Mouse (Mus musculus): ENCODE data around the gene Pus7l.

The Pus7l gene

DNA sequence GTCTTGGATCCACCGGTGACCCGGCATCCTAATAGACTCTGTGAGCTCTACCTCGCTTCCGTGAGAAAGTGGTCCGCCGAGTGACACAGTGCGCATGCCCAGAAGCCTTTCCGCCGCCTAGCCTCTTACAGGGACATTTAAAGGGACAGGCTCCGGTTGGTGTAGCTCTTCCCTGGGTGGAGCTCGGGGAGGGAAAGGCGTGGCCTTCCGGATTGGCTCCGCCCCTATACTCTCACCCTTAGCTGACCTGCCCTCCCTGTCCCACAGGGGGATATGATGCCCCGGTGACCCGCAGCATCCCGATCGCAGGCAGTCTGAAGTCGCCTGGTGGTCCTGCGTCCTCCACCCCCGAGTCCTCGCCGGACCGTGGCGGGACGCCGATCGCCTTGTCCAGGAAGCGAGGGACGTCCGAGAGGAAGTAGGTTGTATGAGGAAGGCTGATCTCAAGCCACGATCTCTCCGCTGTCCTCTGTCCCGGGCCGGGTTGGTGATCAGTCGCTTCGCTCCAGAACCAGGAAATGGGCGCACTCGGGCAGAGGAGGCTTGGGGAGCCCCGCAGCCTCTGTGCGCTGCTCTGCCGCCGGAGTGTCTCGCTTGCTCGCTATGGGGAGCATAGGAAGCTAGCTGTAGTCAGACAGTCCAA lies at the start of gene Pus7l, which contains the start of gene Irak4:
Gene Pus7l (minus strand): TSS at position 139 of the 643 bp plus-strand sequence.
Gene Irak4 (plus strand): TSS at position 235 of the 643 bp plus-strand sequence.
- DNase-seq (ENCODE audit: low spot score), result peak; percentile 76

DNA sequence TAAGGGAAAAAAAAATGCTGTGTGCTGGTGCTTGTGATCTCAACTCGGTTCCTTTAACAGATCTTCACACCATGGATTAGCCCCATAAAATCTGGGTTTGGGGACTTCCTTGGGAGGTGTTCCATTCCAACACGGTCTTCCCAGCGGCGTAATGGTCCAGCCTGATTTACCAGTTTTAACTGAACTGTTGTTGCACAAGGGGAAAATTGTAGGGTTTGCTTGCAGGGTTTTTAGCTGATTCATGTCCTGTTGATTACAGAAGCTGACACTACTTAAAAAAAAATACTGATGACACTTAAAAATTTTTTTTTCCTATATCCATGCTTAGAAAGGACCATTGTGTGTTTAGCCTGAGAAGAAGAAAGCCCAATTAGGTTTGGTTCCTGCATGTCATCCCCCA lies 48.0 kb upstream of the Pus7l start:
- no peak for DNase-seq (ENCODE audit: low spot score)

DNA sequence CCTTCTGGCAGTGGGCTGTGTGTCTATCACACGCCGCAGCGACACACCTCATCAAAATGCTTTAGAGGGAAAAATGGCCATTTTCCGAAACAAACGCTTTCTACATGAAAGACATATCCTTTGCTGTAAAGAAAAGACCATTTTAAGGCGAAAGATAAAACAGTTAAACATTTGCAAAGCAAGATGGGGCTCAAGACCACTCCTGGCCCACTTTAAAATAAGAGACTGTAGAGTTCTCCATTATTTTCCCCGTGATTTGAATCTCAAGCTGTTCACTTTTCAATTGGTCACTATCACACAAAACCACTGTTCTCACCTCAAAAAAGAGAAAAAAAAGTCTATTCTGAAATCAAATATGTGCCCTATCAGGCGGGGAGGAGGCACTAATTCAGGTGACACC lies 46.7 kb upstream of the Pus7l start:
- no peak for DNase-seq (ENCODE audit: low spot score)

DNA sequence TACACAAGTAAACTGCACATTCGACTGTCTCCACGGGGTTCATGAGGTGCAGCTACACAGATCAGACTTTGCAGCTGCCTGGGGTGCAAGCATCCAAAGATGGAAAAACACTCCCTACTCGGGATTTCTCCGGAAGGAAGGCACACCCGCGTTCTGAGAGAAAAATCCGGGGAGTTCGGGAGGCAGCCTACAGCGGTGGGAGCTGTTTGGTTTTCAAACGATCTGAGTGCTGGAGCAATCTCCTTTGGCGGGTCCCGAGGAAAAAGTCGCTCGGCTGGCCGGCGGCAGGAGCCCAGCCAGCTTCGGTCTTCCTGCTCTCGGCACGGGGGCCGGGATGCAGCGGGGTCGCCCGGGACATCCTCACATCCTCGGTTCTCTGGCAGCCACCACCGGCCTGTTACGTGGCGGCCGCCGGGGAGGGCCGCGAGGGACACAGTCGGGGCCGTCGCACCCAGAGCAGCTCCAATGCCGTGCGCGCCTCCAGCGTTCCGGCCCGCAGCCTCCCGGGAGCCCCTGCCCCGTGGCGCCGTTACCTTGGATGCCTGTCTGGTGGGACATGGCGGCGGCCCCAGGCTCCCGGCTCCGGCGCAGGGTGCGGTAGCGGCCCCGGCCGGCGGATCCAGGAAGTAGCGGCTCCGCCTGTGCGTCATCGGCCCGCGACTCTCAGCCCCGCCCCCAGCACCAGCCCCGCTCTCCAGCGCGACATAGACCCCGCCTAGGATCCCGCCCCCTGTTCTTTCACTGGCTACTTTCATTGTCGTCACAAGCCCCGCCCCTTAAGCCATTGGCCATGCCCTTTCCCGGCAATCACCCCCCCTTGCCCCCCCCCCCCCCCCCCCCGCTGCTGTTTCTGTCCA lies 46.1 kb upstream of the Pus7l start, which contains the start of gene Twf1:
Gene Twf1 (minus strand): TSS at position 671 of the 857 bp plus-strand sequence.
- peak; percentile 95 for DNase-seq (ENCODE audit: low spot score)

DNA sequence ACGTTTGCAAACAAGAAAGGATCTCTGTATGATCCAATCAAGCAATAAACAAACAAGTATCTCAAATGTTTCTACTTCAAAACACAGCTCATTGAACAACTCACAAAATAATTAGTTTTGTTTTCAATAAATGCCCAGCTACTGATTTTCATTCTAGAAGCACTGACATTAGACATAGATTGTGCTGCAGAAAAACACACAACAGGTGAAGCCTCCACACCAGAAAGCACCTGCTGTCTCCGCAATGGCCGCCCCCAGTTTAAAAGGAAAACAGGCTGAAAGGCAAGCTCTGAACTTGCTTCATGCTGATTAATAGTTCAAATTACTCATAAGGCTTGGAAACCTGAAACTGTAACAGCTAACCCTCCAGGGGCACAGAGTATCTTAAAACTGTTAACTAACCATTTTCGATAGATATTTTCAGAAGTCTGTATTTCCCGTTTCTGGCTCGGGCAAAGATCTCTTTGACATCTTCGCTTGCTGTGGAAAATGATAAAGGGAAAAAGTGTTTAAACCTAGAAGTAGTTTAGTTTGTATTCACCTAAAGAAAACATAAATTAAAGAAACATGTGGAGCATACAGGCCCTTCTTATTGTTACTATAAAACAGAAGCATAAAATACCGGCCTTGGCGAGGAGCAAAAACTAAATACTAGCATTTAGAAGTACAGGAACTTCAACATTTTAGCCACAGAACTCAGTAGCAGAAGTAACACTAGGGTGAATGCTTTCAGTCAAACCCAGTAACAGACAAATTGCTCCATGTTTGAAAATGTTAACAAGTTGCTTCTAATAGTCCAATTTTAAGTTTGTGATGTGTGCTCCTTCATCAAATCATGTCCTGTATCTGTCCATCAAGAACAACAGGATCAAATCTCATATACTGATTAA lies 44.7 kb upstream of the Pus7l start:
- DNase-seq (ENCODE audit: low spot score), result no peak

DNA sequence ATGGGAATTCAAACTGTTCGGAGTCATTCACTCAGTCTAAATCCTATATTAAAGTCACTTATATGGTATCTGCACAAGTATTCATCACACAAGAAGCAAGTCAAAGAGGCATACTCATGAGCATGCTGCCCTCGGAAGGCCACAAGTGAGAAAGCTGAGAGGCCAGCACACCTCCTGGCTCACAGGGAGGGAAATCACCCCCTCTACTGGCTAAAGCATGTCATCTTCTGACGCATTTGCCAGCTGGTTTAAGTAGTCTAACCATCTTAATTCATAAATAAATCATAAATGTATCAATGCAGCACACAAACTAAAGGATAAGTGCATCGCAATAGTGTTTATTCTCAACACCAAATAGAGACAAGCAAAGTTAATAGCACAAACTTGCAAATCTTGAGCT lies 41.4 kb upstream of the Pus7l start:
- DNase-seq (ENCODE audit: low spot score), result no peak

DNA sequence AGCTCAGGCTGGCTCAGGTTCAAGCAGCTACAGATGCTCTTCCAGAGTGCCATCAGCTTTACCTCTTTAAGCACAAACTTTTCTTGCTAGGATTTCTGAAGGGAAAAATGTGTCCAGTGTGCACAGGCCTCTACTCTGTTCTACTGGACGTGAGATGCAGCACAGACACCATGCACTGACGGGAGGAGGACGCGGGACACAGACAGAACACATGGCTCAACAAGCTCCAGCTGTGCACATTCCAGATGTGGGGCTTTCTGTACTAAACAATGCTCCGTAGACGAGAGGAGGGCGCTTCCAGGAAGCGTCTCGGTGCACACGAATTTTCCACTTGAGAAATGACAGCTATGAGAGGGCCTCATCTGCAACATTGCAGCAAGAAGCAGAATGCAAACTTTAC lies 39.8 kb upstream of the Pus7l start:
- no peak for DNase-seq (ENCODE audit: low spot score)

DNA sequence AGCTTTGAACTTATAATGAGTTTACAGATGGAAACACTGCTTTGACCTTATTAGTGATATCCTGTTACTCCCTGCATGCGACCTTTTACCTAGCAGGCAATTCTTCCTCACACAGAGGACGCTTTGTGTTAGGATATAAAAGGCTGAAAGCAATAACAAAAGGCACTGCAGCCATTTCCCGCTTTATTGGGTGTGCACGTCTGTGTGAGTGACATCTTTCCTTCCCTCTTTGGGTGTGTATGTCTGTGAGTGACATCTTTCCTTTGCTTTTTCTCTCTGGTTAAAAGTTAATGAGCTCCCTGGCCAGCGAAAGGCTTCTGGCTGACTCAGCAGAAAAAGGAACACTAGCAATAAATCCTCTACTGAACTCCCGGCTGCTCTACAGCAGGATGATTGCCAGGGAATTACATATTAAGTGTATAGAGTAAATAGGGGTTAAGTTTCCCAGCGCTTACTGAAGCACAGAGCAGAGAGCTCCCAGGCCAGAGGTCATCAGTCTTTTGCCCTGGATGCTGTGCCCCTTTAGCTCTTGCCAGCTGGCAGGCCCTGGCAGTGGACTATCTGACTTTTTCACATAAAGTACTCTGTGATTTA lies 38.8 kb upstream of the Pus7l start:
- DNase-seq (ENCODE audit: low spot score), result no peak

DNA sequence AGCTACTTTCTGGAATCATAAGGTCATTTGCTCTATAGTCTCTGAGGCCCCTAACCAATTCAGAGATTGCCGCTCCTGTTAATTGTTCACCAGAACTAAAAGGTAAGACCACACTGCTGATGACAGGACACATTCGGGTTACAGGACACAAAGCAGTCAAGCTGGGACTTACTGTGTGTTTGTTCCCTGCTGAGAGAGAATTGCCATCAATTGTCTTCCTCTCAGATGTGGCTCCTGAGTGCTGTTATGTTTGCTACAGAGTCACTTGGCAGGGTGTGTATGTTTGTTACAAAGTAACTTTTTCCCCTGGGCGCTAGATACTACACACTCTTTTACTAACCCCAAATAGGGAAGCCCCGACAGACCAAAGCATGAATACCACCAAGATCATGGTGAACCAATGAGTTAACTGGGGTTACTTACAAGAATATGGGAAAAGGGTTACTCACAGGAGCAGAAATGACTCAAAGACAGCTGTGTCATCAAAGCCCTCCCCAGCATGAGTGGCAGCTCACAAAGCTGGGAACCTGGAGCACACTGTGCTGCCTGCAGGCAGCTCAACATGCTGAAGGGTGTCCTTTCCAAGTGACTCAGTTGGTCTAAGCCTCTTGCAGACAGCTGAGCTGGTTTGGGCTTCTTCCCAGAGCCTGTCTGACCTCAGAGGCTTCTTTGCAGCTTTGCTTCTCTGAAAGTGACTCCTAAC lies 31.4 kb upstream of the Pus7l start:
- DNase-seq (ENCODE audit: low spot score), result no peak

DNA sequence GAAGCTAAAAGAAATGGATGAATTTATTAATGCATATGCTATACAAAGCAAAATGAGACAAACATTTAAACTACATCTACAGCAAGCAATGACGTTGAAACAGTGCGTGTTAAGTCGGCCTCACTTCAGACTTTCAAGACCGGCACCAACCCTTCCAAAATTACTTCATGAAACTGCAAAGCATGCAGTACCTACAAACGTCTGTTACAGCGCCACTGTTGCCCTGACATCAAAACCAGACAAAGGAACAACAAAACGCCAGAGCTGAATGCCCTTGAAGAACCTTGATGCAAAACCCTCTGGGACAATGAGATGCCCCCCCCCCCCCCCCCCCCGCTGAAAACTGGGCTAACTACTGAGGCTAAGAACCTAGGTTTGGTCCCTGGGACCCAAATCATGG lies 29.4 kb upstream of the Pus7l start:
- no peak for DNase-seq (ENCODE audit: low spot score)

DNA sequence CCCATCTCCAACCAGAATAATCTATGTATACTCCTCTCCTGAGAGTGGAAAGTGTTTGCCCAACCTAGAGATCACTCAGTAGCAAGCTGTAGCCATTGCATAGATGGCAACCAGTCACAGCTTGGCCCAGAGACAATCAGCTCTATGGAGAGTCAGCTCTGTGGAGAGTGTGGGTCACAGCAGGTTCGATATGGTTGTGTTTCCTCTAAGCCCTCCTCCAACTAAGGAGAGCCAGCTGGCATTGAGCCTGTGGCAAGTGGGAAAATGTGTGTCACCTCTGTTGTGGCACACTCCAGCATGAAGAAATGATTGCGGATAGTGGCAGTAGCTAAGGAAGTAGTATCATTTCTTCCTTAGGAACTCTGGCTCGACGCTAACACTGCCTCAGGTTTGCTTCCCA lies 28.2 kb upstream of the Pus7l start:
- DNase-seq (ENCODE audit: low spot score), result no peak

DNA sequence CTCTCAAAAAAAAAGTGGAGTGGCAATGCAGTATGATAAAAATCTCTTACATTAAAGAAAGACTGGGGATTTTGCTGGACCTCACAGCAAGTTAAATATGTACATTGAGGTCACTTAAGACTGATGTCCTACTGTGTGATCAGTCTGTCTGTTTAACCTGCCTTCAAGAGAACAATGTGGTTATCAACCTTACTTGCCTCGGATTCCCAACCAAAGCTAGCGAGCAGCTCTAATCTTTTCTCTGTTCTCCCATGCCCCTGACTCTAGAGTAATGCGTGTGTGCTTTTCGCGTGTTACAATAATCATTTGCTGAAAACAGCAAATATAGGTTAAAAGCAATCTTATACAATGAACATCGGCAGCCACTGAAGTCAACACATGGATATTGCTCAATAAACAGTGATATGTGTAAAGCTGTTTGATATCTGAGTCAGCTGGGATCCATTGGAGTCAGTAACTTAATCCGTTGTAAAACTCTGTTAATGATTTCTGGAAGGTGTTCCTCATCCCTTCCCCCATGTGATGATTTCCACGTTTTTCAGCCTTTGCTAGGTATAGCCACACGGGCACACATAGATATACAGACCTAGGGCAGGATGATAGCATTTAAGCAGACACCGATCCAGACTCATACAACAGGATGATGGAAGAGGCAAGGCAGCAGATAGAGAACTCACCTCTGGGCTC lies 25.3 kb upstream of the Pus7l start:
- no peak for DNase-seq (ENCODE audit: low spot score)

DNA sequence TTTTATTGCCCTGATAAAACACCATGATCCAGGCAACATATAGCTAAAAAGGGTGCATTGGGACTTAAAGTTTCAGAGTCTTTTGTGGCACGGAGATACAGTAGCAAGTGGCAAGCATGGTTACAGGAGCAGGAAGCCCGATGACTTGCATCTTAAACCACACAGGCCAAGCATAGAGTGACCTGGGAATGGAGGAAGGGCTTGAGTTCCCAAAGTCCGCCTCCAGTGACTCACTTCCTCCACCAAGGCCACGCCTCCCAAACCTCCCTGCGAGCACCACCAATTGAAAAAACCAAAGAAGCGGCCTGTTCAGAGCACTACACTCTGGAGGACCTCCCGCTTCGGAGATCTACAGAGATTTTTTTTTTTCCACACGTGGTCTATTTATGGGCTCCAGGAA lies 22.5 kb upstream of the Pus7l start:
- DNase-seq (ENCODE audit: low spot score), result no peak

DNA sequence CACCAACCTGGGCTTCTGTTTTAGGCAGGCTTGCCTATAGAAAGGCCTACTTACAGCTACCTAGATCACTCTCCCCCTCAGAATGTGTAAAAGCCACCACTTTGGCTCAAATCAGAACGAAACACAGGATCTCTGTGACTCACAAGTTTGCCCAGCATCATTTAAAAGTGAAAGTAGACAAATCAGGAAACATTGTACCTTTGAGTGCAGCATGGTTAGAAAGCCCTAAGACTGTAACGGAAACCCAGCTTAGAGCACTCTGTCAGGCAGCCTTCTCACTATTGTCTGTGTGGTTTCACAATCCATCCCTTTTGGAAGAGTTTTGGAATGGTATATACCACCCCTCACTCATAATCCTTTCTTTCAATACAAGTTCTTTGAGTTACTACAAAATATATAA lies 21.6 kb upstream of the Pus7l start:
- no peak for DNase-seq (ENCODE audit: low spot score)

DNA sequence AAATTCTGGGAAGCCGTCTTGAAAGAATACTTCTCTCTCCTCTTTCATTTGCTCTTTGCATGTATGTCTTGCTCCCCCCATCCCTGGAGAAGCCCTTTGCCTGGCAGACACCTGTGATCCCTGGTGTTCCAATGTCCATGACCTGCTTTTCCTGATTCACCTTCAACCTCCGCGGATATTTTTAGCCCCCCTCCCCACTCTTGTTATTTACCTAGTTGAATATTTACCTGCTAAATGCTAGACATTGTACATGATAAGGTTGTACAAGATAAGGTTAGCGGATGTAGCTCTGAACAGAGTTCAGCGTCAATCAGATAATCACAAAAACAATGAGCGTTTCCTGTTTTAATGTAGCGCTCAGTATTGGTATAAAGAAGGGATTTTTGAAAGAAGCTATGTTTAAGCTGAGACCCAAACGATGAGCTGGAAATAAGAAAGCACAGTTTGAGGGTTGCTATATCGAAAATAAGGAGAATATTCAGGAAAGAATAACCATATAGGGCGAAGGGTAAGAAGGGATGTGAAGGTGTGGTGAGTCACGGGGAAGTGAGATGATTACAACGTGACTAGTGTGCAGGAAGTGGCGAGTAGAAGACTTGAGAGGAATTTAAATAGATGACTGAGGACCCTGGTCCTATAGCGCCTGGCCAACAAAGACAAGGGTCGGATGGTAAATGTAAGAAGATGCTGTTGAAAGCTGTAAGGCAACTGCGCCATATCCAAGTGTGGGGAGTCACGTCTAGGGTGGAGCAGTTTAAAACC lies 15.7 kb upstream of the Pus7l start:
- no peak for DNase-seq (ENCODE audit: low spot score)

DNA sequence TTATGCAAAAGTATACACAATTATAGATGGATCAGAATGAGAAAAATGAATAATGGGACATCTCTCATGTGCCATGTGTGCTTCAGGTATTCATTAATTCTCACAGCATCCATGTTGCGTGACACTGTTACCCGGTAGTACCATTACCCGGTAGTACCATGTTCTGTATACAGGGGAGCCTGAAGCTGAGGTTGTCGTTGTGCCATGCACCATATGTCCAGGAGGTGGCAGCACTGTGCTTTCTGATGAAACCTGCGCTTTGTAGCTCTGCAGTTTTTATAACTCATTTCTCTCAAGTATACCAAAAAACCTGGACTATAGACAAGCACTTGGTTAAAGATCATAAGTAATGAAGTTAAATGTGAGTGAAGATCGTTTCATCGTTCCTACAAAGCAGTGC lies 14.1 kb upstream of the Pus7l start:
- peak; percentile 68 for DNase-seq (ENCODE audit: low spot score)

DNA sequence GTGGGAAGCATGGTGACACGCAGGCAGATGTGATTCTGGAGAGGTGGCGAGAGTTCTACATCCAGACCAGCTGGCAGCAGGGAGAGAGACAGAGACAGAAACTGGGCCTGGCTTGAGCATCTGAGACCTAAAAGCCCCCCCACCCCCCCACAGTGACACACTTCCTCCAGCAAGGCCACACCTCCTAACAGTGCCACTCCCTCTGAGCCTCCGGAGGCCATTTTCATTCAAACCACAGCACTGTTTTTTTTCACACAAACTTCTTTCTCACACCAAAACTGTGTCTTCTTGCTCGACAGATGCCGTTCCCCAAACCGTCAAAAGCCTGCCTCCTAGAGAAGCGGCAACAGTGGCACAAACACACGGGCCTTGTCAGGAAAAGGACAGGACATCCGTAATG lies 10.2 kb upstream of the Pus7l start:
- DNase-seq (ENCODE audit: low spot score), result no peak

DNA sequence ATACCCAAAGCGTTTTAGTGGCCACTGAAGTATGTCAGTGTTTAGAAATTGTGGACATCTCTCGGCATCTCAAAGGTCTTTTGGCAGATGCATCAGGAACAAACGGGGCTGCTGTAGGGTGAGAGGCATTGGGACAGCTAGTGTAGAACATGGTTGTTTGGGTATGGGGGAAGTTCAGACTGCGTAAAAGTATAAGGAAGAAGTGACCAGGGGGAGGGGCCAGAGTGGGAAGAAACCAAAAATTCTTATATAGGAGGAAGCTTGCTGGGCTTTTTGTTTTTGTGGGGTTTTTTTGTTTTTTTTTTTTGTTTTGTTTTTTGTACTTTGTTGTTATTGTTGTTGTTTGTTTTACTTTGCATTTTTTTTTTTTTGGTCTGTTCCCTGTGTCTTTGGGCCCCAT lies 1.5 kb upstream of the Pus7l start:
- DNase-seq (ENCODE audit: low spot score), result no peak

DNA sequence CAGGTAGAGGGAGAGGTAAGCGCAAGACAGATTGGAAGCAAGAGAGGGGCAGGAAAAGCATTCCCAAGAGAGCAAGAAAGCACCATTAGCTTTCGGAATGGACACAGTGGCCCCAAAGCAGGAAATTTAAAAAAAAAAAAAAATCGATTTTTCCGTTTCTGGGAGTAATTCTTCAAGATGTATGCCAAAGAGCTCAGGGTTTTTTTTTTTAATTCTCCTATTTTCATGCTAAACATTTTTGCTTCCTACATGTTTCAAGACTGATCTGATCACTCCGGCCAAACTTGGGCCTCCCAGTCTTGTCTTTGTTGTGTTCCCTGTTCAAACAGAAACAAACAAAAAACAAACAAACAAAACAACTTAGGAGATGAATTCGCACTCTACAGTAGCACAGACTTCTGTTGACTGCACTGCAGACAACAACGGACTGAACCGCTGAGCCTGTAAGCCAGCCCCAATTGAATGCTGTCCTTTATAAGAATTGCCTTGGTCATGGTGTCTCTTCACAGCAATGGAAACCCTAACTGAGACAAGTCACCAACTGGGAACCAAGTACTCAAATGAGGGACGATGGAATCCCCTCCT lies 797 bp upstream of the Pus7l start:
- no peak for DNase-seq (ENCODE audit: low spot score)
